Mouse (Mus musculus) retina, embryonic 14.5 days (tissue): Measurements from ENCODE around the gene Foxm1.
"Not testable (repeated sequence)": the region's sequence is repeated elsewhere in the genome, so short reads cannot be mapped to it uniquely, and the experiment has no call there.

Experiments used
- DNase-seq: peaks from one replicate; pipeline ENCODE4 v3.0.0-alpha.2; 2015; ENCODE audit warnings: low spot score

Gene Foxm1

DNA sequence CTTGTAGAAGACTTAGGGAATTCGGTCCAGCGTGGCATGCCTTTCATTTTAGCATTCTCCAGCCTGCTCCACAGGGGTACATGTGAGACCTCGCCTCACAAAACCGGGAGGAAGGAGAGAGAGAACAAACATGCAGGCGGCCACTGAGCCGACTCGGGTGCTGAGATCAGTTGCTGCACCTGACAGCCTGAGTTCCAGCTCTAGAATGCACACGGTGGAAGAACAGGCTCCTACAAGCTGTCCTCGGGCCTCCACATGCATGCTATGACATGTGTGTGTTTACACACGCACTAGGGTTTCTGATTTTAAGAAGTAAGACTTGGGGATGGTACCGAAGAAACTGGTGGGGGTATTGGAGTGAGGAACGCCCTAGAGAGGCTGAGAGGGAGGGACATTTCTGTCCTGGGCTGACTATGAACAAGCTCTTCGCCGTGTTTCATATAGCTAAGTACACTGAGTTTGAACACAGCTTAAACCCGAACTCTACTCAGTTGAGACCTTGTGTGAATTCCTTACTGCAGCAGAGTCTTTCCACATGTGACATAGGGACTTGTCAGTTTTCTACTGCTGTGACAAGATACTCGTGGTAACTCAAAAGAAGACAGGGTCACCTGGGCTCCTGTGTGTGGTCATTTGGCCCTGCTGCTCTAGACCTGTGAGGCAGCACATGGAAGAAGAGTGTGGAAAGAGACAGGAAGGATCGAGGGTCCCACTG lies 13.8 kb downstream of the Foxm1 start:
- DNase-seq, result no peak

DNA sequence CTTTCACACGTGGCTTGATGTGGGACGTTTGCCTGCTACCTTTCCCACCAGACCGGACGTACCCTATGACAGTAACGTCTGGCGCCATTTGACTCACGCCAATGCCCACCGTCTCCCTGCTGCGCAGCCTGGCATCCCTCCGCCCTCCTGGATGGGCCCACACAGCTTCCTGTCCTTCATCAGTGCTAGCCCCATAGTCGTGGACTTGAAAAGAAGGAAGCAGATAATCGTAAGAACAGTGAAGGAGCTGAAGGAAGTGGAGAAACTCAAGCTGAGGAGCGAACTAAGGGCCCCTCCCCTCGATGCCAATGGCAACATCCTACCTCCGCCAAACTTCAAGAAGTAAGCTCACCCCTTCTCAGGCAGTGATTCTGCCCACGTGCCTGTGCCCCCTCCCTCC lies 16.9 kb downstream of the Foxm1 start:
- no peak for DNase-seq

GRCm38 (mm10) chr6:128380594-128381167 lies 17.9 kb downstream of the Foxm1 start:
- not testable (repeated sequence) for DNase-seq

DNA sequence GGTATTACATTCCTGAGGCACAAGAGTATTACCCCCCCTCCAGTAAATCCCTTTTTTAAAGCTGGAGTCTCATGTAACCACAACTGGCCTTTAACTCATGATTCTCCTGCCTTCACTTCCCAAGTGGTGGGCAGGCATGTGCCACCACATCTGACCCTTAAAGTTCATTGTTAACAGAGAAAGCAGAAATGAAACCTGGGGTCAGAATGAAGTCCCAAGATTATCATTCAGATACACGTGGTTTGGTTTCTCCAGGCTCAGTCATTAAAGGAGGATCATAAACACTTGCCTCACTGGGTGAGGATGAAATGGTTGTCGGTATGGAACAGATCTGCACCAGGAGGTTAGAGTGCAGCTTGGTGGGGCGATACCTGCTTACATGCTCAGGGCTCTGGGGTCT lies 18.5 kb downstream of the Foxm1 start:
- no peak for DNase-seq

- no peak for DNase-seq
Measured at GRCm38 (mm10) chr6:128383752-128384151, 21.0 kb downstream of the Foxm1 start.

GRCm38 (mm10) chr6:128385026-128385425 lies 22.3 kb downstream of the Foxm1 start:
- DNase-seq, result no peak

DNA sequence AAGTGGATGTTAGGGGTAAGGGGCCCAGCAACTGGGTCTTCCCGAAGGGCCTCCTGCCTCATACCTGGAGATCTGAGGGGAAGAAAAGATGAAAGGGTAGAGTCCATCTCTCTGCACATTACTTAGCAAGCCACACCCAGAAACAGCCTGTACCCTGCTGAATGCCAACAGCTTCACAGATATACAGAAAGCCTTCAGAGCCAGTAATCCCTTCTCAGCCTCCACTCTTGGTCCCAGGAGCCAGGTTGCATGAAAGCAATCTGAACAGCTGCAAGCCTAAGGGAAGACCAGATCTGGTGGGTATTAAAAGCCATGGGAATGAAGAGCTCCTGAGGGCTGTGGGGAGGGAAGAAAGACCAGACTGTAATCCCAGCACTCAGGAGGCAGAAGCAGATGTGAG lies 26.4 kb downstream of the Foxm1 start:
- DNase-seq, result no peak

DNA sequence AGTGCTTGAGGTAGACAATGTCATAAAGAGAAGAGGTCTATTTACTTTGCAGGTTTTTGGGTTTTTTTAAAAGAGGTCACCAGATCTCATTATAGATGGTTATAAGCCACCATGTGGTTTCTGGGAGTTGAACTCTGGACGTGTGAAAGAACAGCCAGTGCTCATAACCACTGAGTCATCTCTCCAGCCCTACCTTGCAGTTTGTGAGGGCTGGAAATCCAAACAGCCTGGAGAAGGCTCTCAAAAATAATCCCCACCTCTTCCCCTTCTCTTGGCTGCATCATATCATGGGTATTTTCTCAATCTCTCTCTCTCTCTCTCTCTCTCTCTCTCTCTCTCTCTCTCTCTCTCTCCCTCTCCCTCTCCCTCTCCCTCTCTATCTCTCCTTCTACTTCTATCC lies 27.9 kb downstream of the Foxm1 start:
- no peak for DNase-seq

DNA sequence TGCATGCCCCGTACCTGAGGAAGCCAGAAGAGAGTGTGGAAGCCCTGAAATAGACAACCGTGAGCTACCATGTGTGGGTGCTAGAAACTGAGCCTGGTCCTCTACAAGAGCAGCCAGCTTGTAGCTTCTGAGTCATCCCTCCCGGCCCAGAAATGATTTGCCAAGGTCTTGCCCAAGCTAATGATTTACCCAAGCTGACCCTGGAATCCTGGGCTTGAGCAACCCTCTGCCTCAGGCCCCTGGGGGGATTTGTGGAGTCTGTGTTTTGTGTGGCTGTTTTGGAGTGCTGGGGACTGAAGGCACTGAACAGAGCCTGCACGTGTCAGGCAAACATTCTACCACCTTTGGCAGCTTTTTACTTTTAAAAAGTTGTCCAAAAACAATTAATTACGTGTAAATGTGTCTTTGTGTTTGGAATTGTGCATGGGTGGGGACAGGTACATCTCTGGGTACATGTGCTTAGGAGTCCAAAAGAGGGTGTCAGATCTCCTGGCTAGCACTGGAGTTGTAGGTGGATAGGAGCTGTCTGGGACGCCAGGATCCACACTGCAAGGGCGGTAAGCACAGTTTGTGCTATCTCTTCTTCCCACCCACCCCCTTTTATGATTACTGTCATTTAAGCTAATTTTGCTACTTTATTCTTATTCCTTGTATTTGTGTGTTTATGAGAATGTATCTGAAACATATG lies 35.0 kb downstream of the Foxm1 start:
- DNase-seq, result no peak

GRCm38 (mm10) chr6:128398996-128399395 lies 36.2 kb downstream of the Foxm1 start, which contains the start of gene Nrip2:
Gene Nrip2, plus strand, starts transcription at chr6:128399296.
- no peak for DNase-seq

DNA sequence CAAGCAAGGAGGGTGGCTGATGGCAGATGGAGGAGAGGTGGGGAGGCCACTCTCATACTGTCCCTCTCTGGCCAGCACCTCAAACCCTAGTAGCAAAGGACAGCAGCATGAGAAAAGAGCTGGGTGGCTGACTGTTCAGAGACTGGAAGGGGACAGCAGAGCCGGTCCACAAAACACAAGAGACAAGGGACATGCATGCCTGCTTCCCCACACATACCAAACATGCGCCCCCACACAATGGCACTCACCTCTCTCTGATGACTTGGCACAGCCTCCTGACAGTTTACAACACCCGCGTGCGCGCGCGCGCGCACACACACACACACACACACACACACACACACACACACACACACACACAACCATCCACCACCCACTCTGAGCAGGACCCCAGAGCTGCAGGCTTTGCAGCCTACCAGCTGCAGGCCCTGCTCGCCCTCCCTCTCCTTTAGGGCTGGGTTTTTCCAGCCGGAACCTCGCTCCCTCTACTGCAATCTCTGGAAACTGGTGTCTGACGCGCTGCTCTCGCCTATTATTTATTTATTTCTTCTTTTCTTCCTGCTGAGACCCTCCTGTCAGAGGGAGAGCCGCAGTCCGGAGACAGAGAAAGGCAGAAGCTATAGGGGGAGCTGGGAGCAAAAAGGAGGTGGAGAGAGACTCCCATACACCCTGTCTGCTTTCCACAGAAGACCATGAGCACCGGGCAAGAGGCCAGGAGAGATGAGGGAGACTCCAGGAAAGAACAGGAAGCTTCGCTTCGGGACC lies 36.8 kb downstream of the Foxm1 start:
- peak; percentile 50 for DNase-seq

DNA sequence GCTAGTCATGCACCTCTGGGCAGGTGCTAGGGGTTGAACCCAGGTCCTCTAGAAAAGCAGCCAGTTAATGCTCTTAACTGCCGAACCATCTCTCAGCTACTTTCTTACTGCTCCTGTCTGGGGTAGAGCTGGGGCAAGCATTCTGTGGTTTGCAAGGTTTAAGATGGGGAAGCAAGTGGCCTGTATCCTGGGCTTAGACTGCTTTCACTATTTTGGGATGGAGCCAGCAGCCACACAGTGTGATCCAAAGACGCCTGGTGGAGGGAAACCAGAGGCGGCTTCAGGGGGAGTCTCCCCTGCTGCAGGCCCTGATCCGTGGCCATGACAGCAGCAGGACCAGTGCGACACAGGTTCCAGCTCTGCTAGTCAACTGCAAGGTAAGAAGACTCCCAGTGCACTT lies 41.9 kb downstream of the Foxm1 start:
- DNase-seq, result no peak

- no peak for DNase-seq
Measured at GRCm38 (mm10) chr6:128408544-128409125, 45.9 kb downstream of the Foxm1 start.

DNA sequence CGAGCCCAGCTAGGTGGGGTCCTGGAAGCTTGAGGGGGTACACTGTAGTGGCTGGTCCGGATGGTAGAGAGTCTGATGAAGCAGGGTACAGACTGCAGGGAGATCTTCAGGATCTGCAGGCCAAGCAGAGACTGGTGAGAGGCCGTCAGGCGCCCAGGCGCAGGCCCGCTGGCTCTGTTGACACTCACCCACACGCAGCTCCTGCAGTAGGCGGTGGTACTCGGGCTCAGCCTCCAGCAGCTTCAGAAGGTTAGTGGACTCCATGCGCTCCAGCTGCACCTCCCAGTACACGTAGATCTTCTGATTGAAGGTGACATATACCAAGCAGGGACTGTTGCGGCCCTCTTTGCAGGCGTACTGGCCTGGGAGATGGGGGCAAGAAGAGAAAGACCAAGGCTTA lies 47.5 kb downstream of the Foxm1 start:
- no peak for DNase-seq

- DNase-seq, result peak; percentile 85
Measured at GRCm38 (mm10) chr6:128411115-128411514, 48.3 kb downstream of the Foxm1 start.

GRCm38 (mm10) chr6:128416169-128416568 lies 53.4 kb downstream of the Foxm1 start:
- no peak for DNase-seq

DNA sequence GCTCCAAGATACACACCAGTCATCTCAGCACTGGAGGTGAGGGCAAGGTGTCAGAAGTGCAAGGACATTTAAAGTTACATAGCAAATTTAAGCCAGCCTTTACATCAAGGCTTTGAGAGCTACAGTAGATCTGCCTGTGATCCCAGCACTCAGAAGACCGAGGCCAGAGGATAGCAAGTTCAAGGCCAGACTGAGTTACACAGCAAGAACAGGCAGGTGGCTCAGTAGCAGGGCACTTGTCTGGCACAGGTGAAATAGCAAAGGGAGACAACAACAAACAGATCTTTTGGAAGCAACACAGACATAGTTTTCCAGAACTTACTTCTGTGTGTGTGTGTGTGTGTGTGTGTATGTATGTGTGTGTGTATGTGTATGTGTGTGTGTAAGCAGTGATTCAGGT lies 55.3 kb downstream of the Foxm1 start:
- no peak for DNase-seq

GRCm38 (mm10) chr6:128421036-128421435 lies 58.3 kb downstream of the Foxm1 start:
- no peak for DNase-seq

- no peak for DNase-seq
Measured at GRCm38 (mm10) chr6:128421480-128421879, 58.7 kb downstream of the Foxm1 start.

GRCm38 (mm10) chr6:128423496-128424268 lies 60.9 kb downstream of the Foxm1 start:
- no peak for DNase-seq

GRCm38 (mm10) chr6:128424269-128425019 lies 61.7 kb downstream of the Foxm1 start, which contains the start of gene Itfg2:
Gene Itfg2, minus strand, starts transcription at chr6:128424931.
- peak; percentile 97 for DNase-seq
